Mouse (Mus musculus) T-helper 2 cell (primary cell): ENCODE data around the gene Pex11g.

Source experiments
- in situ Hi-C: fragments of 300-600 bp; cut with MboI, MseI; formaldehyde crosslinking; loops from one replicate; pipeline ENCODE4 v1.15.1; 2025; ENCODE audit warnings: high pct_unique_total_duplicates

The Pex11g gene

DNA sequence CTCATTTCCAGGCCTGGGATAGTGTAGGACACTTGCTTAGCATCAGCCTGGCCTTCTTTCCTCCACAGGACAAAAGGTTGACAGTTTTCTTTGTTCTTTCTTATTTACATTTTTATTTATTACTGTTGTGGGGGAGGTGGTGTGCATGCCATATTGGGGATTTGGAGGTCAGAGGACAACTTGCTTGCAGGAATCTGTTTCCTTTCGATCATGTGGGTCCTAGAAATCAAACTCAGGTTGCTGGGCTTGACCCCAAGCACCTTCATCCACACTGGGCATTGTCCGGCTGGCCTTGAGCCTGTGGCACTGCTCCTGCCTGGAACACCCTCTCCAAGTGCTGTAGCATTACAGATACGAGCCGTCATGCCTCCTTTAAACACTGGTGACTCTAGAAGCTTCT is 50.6 kb downstream of the Pex11g start:
- in situ Hi-C loops: no loop called here

DNA sequence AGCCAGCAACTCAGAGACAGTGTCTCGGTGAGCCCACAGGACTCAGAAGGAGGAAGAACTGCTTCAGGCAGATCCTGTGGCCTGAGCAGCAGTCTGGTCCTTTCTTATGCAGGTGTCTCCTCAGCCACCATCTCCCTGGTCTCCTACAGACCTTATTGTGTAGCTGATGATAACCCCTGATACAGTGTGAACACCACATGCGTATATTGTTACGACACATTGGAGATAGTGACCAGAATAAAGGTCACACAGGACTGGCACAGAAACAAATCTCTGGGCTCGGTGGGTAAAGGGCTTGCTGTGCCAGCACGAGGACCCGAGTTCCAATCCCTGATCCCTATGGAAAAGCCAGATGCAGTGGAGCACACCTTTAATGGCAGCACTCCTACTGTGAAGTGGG is 51.8 kb downstream of the Pex11g start:
- in situ Hi-C loops: no loop called here

DNA sequence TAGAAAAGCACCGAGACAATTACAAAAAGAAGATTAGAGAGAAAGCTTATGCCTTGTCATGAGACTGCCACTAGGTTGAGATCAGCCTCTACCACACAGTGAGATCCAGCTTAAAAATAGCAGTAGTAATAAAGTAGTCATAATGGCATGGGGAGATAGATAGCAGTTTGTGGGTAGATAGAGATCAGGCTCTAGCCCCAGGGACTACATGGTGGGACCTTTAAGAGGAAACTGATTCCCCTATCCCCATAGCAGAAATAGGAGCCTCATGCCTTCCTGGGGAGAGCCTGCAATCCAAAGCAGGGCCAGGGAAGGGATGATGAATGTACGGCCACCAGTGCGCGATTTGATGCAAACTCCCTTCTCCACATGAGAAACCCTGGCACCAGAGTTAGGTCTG is 52.2 kb downstream of the Pex11g start:
- in situ Hi-C loops: no loop called here

DNA sequence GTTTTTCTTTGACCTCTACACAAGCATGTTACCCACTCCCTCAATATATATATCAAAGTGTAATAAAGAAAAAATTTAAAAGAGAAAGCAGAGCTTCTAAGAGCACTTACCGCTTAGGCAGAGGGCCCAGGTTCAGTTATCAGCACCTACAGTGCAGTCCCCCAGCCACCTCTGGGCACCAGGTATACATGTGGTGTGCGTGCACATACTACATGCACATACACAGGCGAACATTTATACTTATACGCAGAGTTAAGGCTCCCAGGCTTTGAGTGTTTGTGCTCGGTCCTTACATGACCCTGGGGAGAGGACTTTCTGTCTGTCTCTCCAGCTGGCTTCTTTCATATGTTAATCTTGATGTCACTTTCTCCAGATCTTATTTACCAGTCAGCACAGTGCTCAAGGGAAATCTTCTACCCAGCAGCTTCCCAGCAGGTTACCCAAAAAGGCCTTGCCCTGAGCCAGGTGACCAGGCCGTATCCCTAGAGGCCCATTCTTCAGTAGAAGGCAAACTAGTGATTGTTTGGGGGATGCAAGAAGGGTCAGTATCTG is 52.8 kb downstream of the Pex11g start:
- in situ Hi-C loops: no loop called here

GRCm38 (mm10) chr8:3412816-3413215 is 54.7 kb downstream of the Pex11g start:
- in situ Hi-C loops: no loop called here

GRCm38 (mm10) chr8:3411901-3412301 is 55.6 kb downstream of the Pex11g start:
- in situ Hi-C loops: no loop called here

- in situ Hi-C loops: no loop called here
These were observed 56.4 kb downstream of the Pex11g start for GRCm38 (mm10) chr8:3411085-3411484.

DNA sequence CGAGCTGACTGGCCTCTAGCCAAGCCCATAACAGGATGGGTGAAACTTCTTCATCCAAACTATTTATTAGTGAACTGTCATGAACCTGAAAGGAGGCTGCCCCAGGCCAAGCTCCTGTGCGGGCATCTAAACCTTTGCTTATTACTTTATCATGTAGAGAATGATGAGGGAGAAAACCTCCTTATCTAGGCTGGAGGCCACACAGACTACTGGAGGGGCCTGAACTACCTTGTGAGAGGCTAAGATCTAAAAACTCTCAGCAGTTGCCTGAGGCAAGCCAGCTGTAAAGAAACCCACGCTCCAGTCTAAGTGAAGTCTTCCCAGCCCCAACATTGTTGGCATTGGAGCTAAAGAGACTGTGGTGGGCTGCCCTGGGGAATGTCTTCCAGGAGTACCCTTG is 60.1 kb downstream of the Pex11g start:
- in situ Hi-C loops: no loop called here
